Mouse (Mus musculus) ES-Bruce4 (cell line): ENCODE measurements at regions not wholly inside any gene's neighbourhood (a gene's known extent, or its start where the extent isn't known, plus 50 kb on each side); places are given as distances from the start of the nearest gene placed in this dataset.

Experiments used
- CTCF ChIP-seq: IDR thresholded peaks from one replicate; pipeline ENCODE4 v1.8.1; 2011; ENCODE audit warnings: low read depth, low read length
- POLR2A ChIP-seq: IDR thresholded peaks from one replicate; pipeline ENCODE4 v1.8.1; 2011; ENCODE audit warnings: low read length; ENCODE audit not compliant: insufficient read depth

GRCm38 (mm10) chr13:119231556-119231955, 196.8 kb upstream of the Paip1 start:
- no peak for TF ChIP-seq POLR2A
- TF ChIP-seq CTCF, result no peak
